Mouse (Mus musculus) hindbrain, embryonic 14.5 days (tissue): ENCODE measurements around the gene Atg101. TPM values are rescaled to one million over a fixed set of nuclear protein-coding genes. Genes with fewer than 3 reads are reported as not detected.

Experiments
- ATAC-seq: fragments of 200-750 bp; cut with Nextera tagmentation; 2 replicates; pipeline ENCODE4 v1.8.0; 2017; ENCODE audit warnings: moderate number of reproducible peaks, mild to moderate bottlenecking, moderate TSS enrichment, moderate library complexity; ENCODE audit not compliant: low FRiP score
- DNase-seq: peaks from one replicate; pipeline ENCODE4 v3.0.0-alpha.2; 2015; ENCODE audit warnings: low spot score
- H3K27ac ChIP-seq: fragments of 300-500 bp; sonication (generic); 2 replicates; pipeline ENCODE4 v1.5.1; 2014; ENCODE audit warnings: mild to moderate bottlenecking, moderate library complexity
- H3K27me3 ChIP-seq: fragments of 300-500 bp; sonication (generic); 2 replicates; pipeline ENCODE4 v1.6.1; 2014; ENCODE audit warnings: mild to moderate bottlenecking, low read length, mixed read lengths; ENCODE audit not compliant: control insufficient read depth, insufficient read depth
- H3K36me3 ChIP-seq: fragments of 300-500 bp; sonication (generic); replicated peaks from 2 replicates; pipeline ENCODE4 v1.6.1; 2014; ENCODE audit not compliant: control insufficient read depth, insufficient read depth
- H3K4me1 ChIP-seq: fragments of 300-500 bp; sonication (generic); replicated peaks from 2 replicates; pipeline ENCODE4 v1.6.1; 2014; ENCODE audit warnings: antibody characterized with exemption, low read length, mixed read lengths; ENCODE audit not compliant: control insufficient read depth, insufficient read depth
- H3K4me2 ChIP-seq: fragments of 300-500 bp; sonication (generic); replicated peaks from 2 replicates; pipeline ENCODE4 v1.6.1; 2014; ENCODE audit warnings: mild to moderate bottlenecking, moderate library complexity
- H3K4me3 ChIP-seq: fragments of 300-500 bp; sonication (generic); replicated peaks from 2 replicates; pipeline ENCODE4 v1.5.1; 2014; ENCODE audit warnings: mild to moderate bottlenecking, low read length
- H3K9ac ChIP-seq: fragments of 300-500 bp; sonication (generic); 2 replicates; pipeline ENCODE4 v1.6.1; 2014
- H3K9me3 ChIP-seq: fragments of 300-500 bp; sonication (generic); 2 replicates; pipeline ENCODE4 v1.6.1; 2016; ENCODE audit warnings: low read length; ENCODE audit not compliant: control insufficient read depth
- WGBS: fragments of 180-500 bp; shearing (Covaris S2); extraction: QIAGEN DNeasy Blood & Tissue Kit; methylation state at CpG from one replicate; pipeline ENCODE4 v1.1.7; 2014; 5-methylcytosine and 5-hydroxymethylcytosine counted together
- polyA plus RNA-seq: library from polyadenylated mRNA; unstranded; fragments of >200 nt; fragmentation: Nextera tagmentation; extraction: Ambion mirVana; gene quantifications from 2 replicates; pipeline ENCODE4 v1.2.1, GENCODE M21; 2014

The Atg101 gene
- polyA plus RNA-seq, 1 experiment from 2014 or later = 66.3 TPM

DNA sequence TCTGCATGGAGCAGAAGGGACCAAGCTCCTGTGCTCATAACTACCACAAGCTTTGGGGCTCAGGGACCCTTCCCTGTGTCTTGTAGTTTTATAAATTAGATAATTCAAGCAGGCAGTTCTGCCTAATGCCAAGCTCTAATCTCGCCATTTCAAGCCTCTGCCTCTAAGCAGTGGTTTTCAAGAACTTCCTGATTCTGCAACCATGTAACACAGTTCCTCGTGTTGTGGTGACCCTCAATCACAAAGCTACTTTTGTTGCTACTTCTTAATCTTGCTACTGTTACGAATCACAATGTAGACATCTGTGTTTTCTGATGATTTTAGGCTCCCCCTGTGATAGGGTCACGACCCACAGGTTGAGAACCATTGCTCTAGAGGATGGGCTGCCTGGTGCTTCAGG is 49.6 kb downstream of the Atg101 start:
- Histone ChIP-seq H3K9ac (no peak overlapping the region), H3K4me1 (no peaks in the 10 kb centered on the region), H3K36me3 (no peaks in the 10 kb centered on the region), H3K9me3 (no peaks in the 10 kb centered on the region), H3K4me3 (no peak overlapping the region), H3K27ac (no peak overlapping the region), H3K4me2 (no peak overlapping the region), H3K27me3 (no peaks in the 10 kb centered on the region; the same call in 1 of the 2 replicates)
- DNase-seq = no peak
- no peak for ATAC-seq
- WGBS = 63% methylated on average over 4 of the region's 4 CpGs

DNA sequence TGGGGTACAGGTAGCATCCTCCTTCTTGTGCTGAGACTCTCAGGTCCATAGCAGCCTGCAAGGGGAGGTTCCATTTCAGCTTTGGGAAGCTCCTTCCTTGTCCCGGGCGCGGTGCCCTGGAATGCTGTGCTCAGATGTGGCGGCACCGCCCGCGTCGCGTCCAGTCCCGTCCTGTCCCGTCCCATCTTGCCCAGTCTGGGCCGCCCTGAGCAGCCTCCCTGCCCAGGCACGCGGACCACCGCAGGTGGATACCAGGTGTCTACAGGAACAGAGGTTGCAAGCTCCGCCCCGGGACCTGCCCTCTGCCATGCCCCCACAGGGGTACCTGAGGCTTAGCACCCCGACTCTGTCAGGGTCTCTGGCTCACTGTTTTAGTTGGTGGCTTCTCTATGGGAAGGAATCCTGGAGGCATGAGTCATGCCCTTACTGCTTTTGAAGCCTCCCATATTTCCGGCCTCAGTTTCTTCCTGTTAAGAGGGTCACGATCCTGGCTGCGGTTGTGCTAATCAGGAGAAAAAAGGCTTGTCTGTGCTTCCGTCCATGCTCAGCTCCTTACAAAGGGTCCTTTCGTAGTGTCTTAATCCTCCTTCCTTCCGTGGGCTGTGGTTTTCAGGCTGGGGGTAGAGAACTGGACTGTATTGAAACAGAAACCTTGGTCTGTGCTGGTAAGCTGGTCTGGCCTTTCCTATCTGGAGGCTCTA is 52.6 kb downstream of the Atg101 start:
- ATAC-seq = no peak
- no peak overlapping the region for H3K9ac ChIP-seq
- H3K4me3 ChIP-seq = no peak overlapping the region
- no peak overlapping the region for H3K27ac ChIP-seq
- 55% methylated on average over 24 of the region's 24 CpGs for WGBS
- no peaks in the 10 kb centered on the region for H3K4me1 ChIP-seq
- H3K36me3 ChIP-seq = no peaks in the 10 kb centered on the region
- H3K4me2 ChIP-seq = no peak overlapping the region
- H3K27me3 ChIP-seq = no peaks in the 10 kb centered on the region; the same call in 1 of the 2 replicates
- no peaks in the 10 kb centered on the region for H3K9me3 ChIP-seq
- DNase-seq = no peak

GRCm38 (mm10) chr15:101338359-101338758 is 54.3 kb downstream of the Atg101 start:
- Histone ChIP-seq H3K9ac (no peak overlapping the region), H3K36me3 (no peaks in the 10 kb centered on the region), H3K27me3 (no peaks in the 10 kb centered on the region; the same call in 1 of the 2 replicates), H3K4me1 (no peaks in the 10 kb centered on the region), H3K9me3 (no peaks in the 10 kb centered on the region), H3K4me3 (no peak overlapping the region), H3K4me2 (no peak overlapping the region), H3K27ac (no peak overlapping the region)
- 81% methylated on average over 4 of the region's 4 CpGs for WGBS
- DNase-seq (no peak), ATAC-seq (no peak)

- Histone ChIP-seq H3K27ac (no peak overlapping the region), H3K4me1 (no peaks in the 10 kb centered on the region), H3K27me3 (no peaks in the 10 kb centered on the region; the same call in 1 of the 2 replicates), H3K36me3 (no peaks in the 10 kb centered on the region), H3K4me3 (no peak overlapping the region), H3K4me2 (no peak overlapping the region), H3K9me3 (no peaks in the 10 kb centered on the region), H3K9ac (no peak overlapping the region)
- 0% methylated on average over 2 of the region's 2 CpGs for WGBS
- ATAC-seq (peak; percentile 88), DNase-seq (peak; percentile 94)
Observed at GRCm38 (mm10) chr15:101339537-101339936, 55.5 kb downstream of the Atg101 start.

Other genes starting within 250 kb of the Atg101 start
- gene Gm47841, start 236.9 kb upstream of the Atg101 start, polyA plus RNA-seq = not detected in 2 replicates
- gene Fignl2, start 205.7 kb upstream of the Atg101 start, polyA plus RNA-seq = 0.16 and 0.17 TPM in 2 replicates
- not detected in 2 replicates for gene Ankrd33, start 168.5 kb upstream of the Atg101 start, polyA plus RNA-seq
- 5.7 and 6.2 TPM in 2 replicates for gene Acvrl1, start 155.8 kb upstream of the Atg101 start, polyA plus RNA-seq
- 30.0 and 35.7 TPM in 2 replicates for gene Acvr1b, start 110.2 kb upstream of the Atg101 start, polyA plus RNA-seq
- gene Grasp, start 60.1 kb upstream of the Atg101 start, polyA plus RNA-seq = 1.6 and 2.5 TPM in 2 replicates
- 5.0 and 5.1 TPM in 2 replicates for gene Nr4a1, start 30.0 kb upstream of the Atg101 start, polyA plus RNA-seq
- 0.23 and 0.37 TPM in 2 replicates for gene 6030408B16Rik, start 8.9 kb downstream of the Atg101 start, polyA plus RNA-seq
- 0.11 TPM in 1 of 2 replicates, not detected in the other for gene Krt80, start 85.9 kb downstream of the Atg101 start, polyA plus RNA-seq
- 1.5 and 1.8 TPM in 2 replicates for gene Krt7, start 126.8 kb downstream of the Atg101 start, polyA plus RNA-seq
- gene Krt87, start 154.5 kb downstream of the Atg101 start, polyA plus RNA-seq = 0.40 and 0.50 TPM in 2 replicates
- gene Krt88, start 163.5 kb downstream of the Atg101 start, polyA plus RNA-seq = not detected in 2 replicates
- gene Krt81, start 179.5 kb downstream of the Atg101 start, polyA plus RNA-seq = not detected in 2 replicates
- gene Krt86, start 189.2 kb downstream of the Atg101 start, polyA plus RNA-seq = 0.09 TPM in 1 of 2 replicates, not detected in the other
- not detected in 2 replicates for gene Krt83, start 207.2 kb downstream of the Atg101 start, polyA plus RNA-seq
- not detected in 2 replicates for gene Gm49425, start 233.0 kb downstream of the Atg101 start, polyA plus RNA-seq
- gene Krt84, start 248.5 kb downstream of the Atg101 start, polyA plus RNA-seq = not detected in 2 replicates